Mouse (Mus musculus) lung, postnatal 0 days (tissue): ENCODE measurements around the gene Lhfpl5.

Source experiments
- CTCF ChIP-seq: IDR thresholded peaks from 2 replicates; pipeline ENCODE4 v1.5.1; 2016; ENCODE audit warnings: antibody characterized with exemption, mild to moderate bottlenecking
- EP300 ChIP-seq: IDR thresholded peaks from 2 replicates; pipeline ENCODE4 v1.6.1; 2016; ENCODE audit warnings: antibody characterized with exemption, mild to moderate bottlenecking, control low read depth

DNA sequence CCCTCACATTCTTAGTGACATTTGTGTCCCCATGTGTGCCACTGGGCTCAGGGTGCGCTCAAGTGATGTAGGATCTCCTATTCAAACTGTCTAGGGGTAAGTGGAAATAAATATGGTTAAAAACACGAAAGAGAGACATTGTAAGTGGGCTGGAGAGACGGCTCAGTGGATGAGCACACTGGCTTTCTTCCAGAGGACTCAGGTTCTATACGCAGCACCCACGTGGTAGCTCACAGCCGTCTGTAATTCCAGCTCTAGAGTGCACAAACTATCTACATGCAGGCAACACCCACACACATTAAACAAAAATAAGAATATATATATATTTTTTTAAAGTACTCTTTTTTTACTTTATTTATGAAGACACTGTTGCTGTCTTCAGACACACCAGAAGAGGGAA, 2.5 kb upstream of the Lhfpl5 start:
- TF ChIP-seq EP300 (no peak), CTCF (no peak)
